Mouse (Mus musculus) intestine, postnatal 0 days (tissue): ENCODE data around the gene Stat1. TPM values are rescaled to one million over a fixed set of nuclear protein-coding genes. Genes with fewer than 3 reads are reported as not detected.
A peak's percentile ranks its signal among the peaks of the same experiment; 100 is the strongest.

ENCODE experiments used
- ATAC-seq: fragments of 200-750 bp; cut with Nextera tagmentation; 2 replicates; pipeline ENCODE4 v1.8.0; 2017; ENCODE audit warnings: mild to moderate bottlenecking, moderate TSS enrichment, moderate library complexity
- H3K27ac ChIP-seq: fragments of 300-500 bp; sonication (generic); 2 replicates; pipeline ENCODE4 v1.5.1; 2014; ENCODE audit warnings: mild to moderate bottlenecking, low read depth, low read length, moderate library complexity
- H3K27me3 ChIP-seq: fragments of 300-500 bp; sonication (generic); replicated peaks from 2 replicates; pipeline ENCODE4 v1.6.1; 2014; ENCODE audit warnings: low read length, mixed read lengths; ENCODE audit not compliant: control insufficient read depth, insufficient read depth
- H3K36me3 ChIP-seq: fragments of 300-500 bp; sonication (generic); 2 replicates; pipeline ENCODE4 v1.6.1; 2014; ENCODE audit warnings: mild to moderate bottlenecking, moderate library complexity; ENCODE audit not compliant: control insufficient read depth, insufficient read depth
- H3K4me1 ChIP-seq: fragments of 300-500 bp; sonication (generic); replicated peaks from 2 replicates; pipeline ENCODE4 v1.6.1; 2014; ENCODE audit warnings: antibody characterized with exemption, low read length, mixed read lengths; ENCODE audit not compliant: control insufficient read depth, insufficient read depth
- H3K4me2 ChIP-seq: fragments of 300-500 bp; sonication (generic); replicated peaks from 2 replicates; pipeline ENCODE4 v1.6.1; 2014; ENCODE audit warnings: low read depth, mild to moderate bottlenecking, moderate library complexity
- H3K4me3 ChIP-seq: fragments of 300-500 bp; sonication (generic); 2 replicates; pipeline ENCODE4 v1.5.1; 2014; ENCODE audit warnings: low read depth, low read length
- H3K9ac ChIP-seq: fragments of 300-500 bp; sonication (generic); 2 replicates; pipeline ENCODE4 v1.6.1; 2014; ENCODE audit warnings: mild to moderate bottlenecking, low read depth, low read length
- H3K9me3 ChIP-seq: fragments of 300-500 bp; sonication (generic); 2 replicates; pipeline ENCODE4 v1.6.1; 2016; ENCODE audit warnings: mixed run types; ENCODE audit not compliant: control insufficient read depth
- CTCF ChIP-seq: sonication (generic); IDR thresholded peaks from 2 replicates; pipeline ENCODE4 v1.5.1; 2016; ENCODE audit warnings: low read depth, mild to moderate bottlenecking, control low read depth, antibody characterized with exemption, moderate library complexity
- WGBS: fragments of 180-500 bp; shearing (Covaris S2); extraction: QIAGEN DNeasy Blood & Tissue Kit; methylation state at CpG from one replicate; pipeline ENCODE4 v1.1.7; 2014; 5-methylcytosine and 5-hydroxymethylcytosine counted together
- polyA plus RNA-seq: library from polyadenylated mRNA; unstranded; fragments of >200 nt; fragmentation: Nextera tagmentation; extraction: Ambion mirVana; gene quantifications from 2 replicates; pipeline ENCODE4 v1.2.1, GENCODE M21; 2015

The Stat1 gene
- polyA plus RNA-seq, 1 experiment from 2014 or later, result 62.6 TPM

DNA sequence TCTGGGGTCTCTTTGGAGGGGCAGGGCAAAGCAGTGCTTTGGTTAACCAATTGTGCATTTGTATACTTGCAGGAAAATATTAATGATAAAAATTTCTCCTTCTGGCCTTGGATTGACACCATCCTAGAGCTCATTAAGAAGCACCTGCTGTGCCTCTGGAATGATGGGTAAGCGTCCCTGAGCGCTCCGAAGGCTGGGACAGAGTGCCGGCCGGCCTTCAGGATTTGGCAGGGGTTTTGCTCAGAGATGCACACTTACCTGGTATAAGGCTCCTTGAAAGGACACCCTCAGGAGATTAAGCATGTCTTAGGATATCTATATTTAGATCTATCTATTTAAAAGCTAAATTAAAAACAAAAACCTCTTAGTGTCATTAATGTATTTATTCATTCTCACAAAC is 31.9 kb downstream of the Stat1 start:
- Histone ChIP-seq H3K4me1 (peaks cover 3% of the 10 kb centered on the region; the same call in 1 of the 2 replicates), H3K9me3 (no peaks in the 10 kb centered on the region), H3K4me2 (no peak overlapping the region), H3K27me3 (no peaks in the 10 kb centered on the region), H3K9ac (no peak overlapping the region), H3K36me3 (peaks cover 92% of the 10 kb centered on the region), H3K27ac (no peak overlapping the region), H3K4me3 (no peak overlapping the region)
- no peak for TF ChIP-seq CTCF
- 96% methylated on average over 5 of the region's 5 CpGs for WGBS
- ATAC-seq, result no peak

DNA sequence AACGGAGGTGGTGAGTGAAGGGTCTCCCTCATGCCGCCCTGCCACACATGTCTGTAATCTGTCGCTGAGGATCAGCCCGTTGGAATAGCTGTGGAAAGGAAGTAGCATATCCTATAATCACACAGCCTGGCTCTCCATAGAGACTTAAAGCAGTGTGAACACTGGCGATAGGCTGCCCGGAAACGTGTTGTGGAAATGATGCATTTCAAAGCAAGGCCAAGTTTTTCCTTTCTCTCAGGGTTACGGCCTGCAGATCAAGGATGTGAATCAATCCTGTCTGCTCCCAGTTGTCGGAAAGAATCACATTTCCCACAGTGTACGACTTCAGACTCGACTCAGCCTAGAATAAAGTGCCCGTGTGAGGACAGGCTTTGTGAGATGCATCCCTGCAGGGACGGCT is 33.1 kb downstream of the Stat1 start:
- Histone ChIP-seq H3K4me2 (no peak overlapping the region), H3K4me3 (no peak overlapping the region), H3K36me3 (peaks cover 92% of the 10 kb centered on the region), H3K4me1 (peaks cover 3% of the 10 kb centered on the region; the same call in 1 of the 2 replicates), H3K9me3 (no peaks in the 10 kb centered on the region), H3K27ac (no peak overlapping the region), H3K9ac (no peak overlapping the region), H3K27me3 (no peaks in the 10 kb centered on the region)
- ATAC-seq, result no peak
- 76% methylated on average over 13 of the region's 13 CpGs for WGBS
- no peak for TF ChIP-seq CTCF

DNA sequence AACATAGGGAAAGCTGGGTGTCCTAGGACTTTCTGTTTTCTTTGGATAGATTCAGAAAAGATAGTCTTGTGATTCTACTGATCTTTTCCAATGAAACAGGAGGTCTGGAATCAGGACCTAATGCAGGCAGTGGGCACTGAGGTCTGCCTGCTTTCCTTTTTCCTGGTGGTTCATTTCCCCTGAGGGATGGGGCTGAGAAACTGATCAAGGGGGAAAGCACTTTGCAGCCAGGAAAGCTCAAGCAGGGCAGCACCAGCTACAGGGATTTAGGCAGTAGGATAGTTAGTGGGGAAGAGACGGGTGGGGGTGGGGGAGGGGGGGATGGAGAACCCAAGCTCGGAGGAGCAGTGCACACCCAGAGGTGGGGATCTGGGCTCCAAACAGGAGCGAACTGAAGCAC is 33.7 kb downstream of the Stat1 start:
- 61% methylated on average over 3 of the region's 3 CpGs for WGBS
- TF ChIP-seq CTCF, result no peak
- no peak overlapping the region for H3K4me2 ChIP-seq
- peaks cover 91% of the 10 kb centered on the region for H3K36me3 ChIP-seq
- H3K27ac ChIP-seq, result no peak overlapping the region
- H3K4me3 ChIP-seq, result no peak overlapping the region
- H3K27me3 ChIP-seq, result no peaks in the 10 kb centered on the region
- no peak overlapping the region for H3K9ac ChIP-seq
- H3K4me1 ChIP-seq, result peaks cover 3% of the 10 kb centered on the region; the same call in 1 of the 2 replicates
- H3K9me3 ChIP-seq, result no peaks in the 10 kb centered on the region
- ATAC-seq, result no peak

DNA sequence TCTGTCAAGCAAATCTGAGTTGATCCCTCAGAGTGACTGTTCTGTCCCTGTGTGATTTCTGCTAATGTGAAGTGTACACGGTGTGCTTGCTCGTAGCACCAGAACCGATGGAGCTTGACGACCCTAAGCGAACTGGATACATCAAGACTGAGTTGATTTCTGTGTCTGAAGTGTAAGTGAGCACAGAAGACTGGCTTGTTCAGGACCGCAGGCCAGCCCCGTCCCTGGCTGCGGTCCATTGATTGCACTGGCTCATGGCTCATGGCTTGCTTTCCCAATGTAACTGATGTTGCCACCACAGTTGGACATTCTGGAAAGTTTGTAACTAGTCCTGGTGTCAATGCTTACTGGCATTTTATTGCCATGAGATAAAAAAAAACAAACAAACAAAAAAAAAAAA is 35.6 kb downstream of the Stat1 start:
- ATAC-seq, result no peak
- no peaks in the 10 kb centered on the region for H3K9me3 ChIP-seq
- no peak overlapping the region for H3K4me2 ChIP-seq
- H3K4me3 ChIP-seq, result no peak overlapping the region
- H3K27ac ChIP-seq, result no peak overlapping the region
- WGBS, result 97% methylated on average over 8 of the region's 8 CpGs
- peaks cover 92% of the 10 kb centered on the region for H3K36me3 ChIP-seq
- H3K27me3 ChIP-seq, result no peaks in the 10 kb centered on the region
- peaks cover 2% of the 10 kb centered on the region; the same call in 1 of the 2 replicates for H3K4me1 ChIP-seq
- TF ChIP-seq CTCF, result no peak
- H3K9ac ChIP-seq, result no peak overlapping the region

DNA sequence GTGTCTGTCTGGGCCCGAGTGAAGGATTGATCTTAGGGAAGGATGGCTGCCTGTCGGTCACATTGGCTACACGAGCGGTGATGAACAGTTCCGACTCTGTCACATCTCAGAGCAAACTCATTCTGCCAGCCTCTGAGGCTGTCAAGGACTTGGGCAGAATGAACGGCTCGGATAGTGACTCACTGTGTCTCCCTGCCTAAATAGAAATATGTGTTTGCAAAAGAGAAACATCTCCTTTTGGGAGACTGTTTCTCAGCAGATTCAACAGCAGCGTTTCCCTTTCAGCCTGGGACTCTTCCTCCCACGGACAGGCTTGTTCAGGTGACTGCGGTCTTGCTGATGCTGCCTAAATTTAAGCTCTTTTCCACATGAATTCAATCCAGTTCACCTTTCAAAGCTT is 37.1 kb downstream of the Stat1 start:
- H3K27me3 ChIP-seq, result no peaks in the 10 kb centered on the region
- no peak overlapping the region for H3K27ac ChIP-seq
- H3K4me1 ChIP-seq, result no peaks in the 10 kb centered on the region
- no peaks in the 10 kb centered on the region for H3K9me3 ChIP-seq
- ATAC-seq, result no peak
- H3K36me3 ChIP-seq, result peaks cover 90% of the 10 kb centered on the region
- 90% methylated on average over 10 of the region's 10 CpGs for WGBS
- H3K4me2 ChIP-seq, result no peak overlapping the region
- no peak overlapping the region for H3K9ac ChIP-seq
- no peak for TF ChIP-seq CTCF
- no peak overlapping the region for H3K4me3 ChIP-seq

DNA sequence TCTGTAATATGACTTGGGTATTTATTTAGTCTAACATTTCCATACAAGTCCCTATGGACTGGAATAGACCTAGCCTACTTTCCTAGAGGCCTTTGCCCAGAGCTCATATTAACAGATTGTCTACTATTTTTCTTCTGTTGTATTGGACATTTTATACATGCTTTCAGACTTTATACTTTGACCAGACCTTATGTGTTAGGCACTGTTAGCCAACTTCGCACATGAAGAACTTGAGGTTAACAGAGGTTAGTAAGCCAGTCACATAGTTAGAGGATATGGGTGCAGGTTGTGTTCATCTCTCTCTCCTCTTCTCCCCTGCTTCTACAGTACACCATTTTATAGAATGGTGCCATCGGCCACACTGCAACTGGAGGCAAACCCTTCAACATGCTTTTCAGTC is 38.8 kb downstream of the Stat1 start:
- peak overlapping the region; percentile 16; the same call in 1 of the 2 replicates for H3K27ac ChIP-seq
- no peaks in the 10 kb centered on the region for H3K9me3 ChIP-seq
- 83% methylated on average over 2 of the region's 2 CpGs for WGBS
- H3K4me1 ChIP-seq, result no peaks in the 10 kb centered on the region
- H3K4me3 ChIP-seq, result no peak overlapping the region
- peaks cover 88% of the 10 kb centered on the region for H3K36me3 ChIP-seq
- no peak overlapping the region for H3K4me2 ChIP-seq
- ATAC-seq, result peak; percentile 72
- no peak for TF ChIP-seq CTCF
- no peaks in the 10 kb centered on the region for H3K27me3 ChIP-seq
- no peak overlapping the region for H3K9ac ChIP-seq
